Mouse (Mus musculus) left cerebral cortex, adult 9 months (tissue): ENCODE measurements around the gene Nmrk1.

Experiments used
- DNase-seq, 2 experiments: peaks; one replicate each; pipeline ENCODE4 v3.0.0; 2022; ENCODE audit warnings: low spot score in 2 of 2

The Nmrk1 gene

DNA sequence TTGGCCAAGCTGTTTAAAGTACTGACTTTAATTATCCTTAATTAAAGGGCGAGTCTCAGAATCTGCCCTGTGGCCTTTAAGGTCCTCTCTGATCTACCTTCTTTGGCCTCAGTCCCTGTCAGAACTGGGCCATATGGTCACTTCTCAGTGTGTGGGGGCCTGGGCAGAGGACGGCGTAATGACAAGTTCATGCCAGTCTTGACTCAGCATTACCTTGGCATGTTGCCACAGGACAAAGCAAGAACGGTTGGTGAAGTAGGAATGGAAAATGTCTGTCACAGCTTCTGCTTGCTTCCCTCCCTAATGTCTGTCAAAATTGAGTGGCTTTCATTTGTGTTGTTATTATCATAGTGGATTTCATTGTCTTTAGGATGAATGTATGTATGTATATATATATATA lies 20.8 kb downstream of the Nmrk1 start:
- DNase-seq, result no peak

DNA sequence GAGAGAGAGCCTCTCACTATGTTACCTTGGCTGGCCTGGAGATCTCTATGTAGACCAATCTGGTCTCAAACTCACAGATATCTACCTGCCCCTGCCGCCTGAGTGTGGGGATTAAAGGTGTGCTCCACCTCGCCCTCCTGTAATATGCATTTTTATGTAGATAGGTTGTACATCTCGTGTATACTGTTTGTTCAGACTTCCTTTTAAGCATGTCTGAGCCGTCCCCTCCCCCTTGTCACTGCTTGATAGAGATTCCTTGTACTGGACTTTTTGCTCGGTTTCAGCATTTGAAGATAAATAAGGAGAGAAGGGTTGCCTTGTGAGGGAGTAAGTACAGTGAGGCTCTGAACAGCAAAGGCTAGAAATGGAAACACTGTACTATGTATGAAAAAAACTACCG lies 21.3 kb downstream of the Nmrk1 start:
- no peak for DNase-seq

DNA sequence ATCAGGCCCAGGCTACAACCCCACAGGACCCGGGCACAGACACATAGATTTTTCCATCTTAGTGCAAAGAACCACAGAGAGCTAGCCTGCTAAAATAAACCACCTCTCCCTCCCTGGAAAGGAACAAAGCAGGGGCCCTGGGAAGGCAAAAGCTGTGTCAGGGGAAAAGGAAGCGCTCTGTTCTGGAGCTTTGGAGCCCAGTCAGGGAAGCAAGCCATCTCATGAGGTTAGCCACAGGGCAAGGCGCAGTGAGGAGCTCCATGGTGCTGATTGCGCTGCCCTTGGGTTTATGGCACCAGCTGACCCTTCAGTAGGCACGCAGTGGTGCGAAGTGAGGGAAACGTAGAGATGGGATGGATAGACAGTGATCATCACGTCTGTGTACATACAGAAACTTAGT lies 22.6 kb downstream of the Nmrk1 start:
- DNase-seq, result no peak

DNA sequence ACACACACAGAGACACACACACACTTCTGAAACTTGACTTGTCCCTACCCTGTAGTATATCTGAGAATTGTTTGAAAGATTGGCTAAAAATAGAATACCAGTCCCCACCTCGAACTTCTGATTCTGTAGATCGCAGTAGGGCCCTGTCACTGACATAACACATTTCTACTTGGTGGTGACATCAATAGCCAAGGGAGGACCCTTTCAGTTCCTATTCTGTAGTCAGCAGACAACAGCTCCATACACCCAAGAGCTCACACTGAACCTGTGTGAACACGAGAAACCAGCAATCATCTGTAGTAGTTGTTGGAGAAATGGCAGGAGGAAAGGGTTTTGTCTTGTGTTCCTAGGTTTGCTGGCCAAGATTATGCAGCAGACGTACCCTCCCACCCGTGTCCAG lies 23.2 kb downstream of the Nmrk1 start:
- no peak for DNase-seq

DNA sequence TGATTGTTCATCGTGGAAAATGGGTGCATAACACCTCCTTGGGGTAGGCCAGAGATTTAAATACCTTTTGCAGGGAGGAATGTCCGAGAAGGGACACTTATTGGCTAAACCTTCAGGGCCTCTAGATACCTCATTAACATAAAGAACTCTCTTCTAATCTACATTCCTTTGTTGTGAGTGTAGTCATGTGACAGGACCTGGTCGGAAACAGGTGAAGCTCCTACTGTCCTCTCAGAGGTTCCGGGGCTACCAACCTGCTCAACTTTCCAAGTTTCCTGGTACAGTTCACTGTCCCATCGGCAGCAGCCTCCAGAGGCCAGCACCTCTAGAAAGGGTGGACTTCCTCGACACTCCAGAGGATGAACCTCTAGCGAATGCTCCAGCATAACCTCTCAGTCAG lies 24.2 kb downstream of the Nmrk1 start:
- no peak for DNase-seq

DNA sequence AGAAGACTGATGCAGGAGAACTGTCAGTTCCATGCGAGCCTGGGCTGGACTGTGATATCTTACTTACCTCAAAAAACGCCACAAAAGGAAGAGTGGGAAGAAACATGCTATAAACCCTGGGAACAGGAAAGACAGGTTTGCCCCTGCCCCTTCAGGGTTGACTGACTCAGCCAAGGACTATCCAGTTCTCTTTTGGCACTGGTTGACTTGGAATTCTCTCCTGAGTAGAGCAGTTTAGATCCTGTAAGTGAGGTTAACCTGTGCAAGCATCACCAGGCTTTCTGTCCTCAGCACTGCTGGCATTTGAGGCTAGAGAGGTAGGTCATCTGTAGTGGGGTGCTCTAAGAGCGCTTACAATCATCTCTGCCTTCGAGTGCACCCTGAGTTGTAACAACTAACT lies 26.7 kb downstream of the Nmrk1 start:
- DNase-seq, result no peak

DNA sequence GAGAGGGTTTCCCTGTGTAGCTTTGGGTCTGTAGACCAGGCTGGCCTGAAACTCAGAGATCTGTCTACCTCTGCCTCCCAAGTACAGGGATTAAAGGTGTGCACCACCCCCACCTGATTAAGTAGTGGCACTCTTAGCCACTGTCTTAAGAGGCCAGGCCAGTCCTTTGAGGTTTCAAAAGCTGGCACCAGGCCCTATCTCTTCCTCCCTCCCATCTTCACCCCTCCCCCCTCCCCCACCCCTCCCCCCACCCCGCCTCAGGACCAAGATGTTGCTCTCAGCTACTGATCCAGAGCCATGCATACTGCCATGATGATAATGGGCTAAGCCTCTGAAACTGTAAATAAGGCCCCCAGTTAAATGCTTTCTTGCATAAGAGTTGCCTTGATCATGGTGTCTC lies 27.6 kb downstream of the Nmrk1 start:
- no peak for DNase-seq

DNA sequence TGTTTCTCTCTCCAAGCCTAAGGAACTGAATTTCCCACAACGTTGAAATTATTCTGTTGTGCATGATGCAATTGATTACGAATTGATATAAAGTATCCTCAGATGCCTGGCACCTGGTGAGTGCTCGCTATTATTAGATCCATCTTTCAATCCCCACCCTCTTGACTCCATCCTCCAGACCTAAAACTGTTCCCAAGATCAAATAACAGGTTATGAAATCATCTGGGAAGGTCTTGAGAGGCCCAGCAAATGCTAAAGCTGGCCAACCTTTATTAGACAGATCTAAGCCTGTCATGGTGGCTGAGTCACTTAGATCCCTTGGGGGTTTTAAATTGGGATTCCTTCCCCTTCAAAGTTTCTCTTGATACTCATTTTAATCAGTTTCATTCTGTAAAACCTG lies 28.7 kb downstream of the Nmrk1 start:
- DNase-seq, result no peak

DNA sequence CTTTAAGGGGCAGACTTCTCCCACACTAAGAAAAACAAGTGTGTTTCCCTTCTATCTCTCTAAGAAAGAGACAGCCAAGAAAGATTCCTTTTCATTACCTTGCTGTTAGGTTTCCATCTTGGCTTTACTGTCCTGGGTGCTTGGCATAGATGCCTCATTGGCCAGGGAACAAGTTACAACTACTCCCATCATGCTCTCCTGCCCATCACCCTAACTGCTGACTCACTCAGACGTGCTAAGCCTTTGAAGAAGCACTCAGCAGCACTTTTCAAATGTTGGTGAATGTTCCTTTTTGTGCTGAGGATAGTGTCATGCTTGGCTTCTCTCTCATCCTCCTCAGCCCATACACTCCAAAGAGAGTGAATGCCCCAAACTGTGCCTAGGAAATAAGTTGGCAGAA lies 29.9 kb downstream of the Nmrk1 start:
- DNase-seq, result no peak

DNA sequence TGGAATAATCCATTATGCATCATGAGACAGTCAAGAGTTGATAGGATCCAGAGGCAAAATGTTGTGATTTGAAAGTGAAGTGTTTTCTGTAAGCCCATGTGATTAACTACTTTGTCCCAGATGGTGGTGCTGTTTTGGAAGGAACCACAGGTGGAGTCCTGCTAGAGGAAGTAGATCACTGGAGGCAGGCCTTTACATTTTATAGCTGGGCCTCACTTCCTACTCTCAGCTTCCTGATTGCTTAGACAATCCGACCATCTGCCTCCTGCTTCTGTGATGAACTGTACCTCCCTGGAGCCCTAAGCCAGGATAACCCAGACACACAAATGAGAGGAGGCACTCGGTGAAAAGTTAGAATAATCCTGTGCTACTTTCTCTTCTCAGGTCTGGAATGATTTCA lies 32.2 kb downstream of the Nmrk1 start:
- DNase-seq, result no peak

DNA sequence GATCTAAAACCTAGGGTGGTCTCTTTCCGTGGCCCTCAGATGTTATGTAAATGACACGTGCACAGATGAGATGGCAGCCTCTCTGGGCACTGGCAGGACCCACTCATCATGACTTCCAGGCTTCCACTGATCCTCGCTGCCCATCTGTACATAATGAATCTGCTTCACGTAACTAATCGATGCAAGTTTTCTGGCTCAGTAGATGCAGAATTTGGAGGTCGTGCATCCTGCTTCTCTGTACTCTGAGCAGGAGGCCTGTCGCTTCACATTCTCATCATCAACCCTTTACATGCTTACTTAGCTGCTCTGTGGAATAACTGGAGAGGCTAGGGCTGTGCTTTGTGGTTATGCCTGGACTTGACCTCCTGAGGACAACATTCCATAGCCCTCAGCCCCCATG lies 35.2 kb downstream of the Nmrk1 start:
- no peak for DNase-seq

DNA sequence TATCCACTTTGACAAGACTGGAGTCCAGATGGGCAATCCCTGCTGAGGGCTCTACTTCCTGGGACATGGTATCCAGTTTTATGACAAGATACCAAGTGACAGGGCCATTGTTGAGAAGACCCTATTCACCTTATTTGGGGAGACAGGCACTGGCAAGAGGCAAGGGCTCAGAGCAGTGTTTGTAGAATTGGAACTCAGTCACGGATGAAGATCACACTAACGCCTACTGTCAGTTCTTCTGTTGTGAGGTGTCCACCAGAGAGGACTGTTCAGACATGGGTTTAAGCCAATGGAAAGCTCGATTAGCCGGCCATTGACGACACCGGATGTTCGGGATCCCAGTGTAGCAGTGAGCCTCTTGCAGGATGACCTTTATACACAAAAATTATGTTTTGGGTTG lies 37.8 kb downstream of the Nmrk1 start:
- no peak for DNase-seq

DNA sequence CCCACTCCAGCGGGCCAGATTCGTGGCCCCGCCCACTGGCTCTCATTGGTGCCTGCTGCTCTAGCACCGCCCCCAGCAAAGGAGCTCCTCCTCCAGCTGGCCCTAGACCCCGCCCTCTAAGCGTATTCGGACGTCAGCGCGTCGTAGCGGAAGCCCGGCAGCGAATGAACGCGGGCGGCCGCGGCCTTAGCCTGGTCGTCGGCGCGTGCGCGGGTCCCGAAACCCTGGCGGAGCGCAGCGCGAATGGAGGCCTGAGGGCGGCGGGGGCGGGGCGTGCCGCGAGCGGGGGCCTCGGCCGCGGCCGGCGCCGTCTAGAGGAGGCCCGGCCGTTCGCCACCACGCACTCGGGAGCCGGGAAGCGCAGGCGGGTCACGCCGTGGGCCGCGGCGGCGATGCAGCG lies 38.9 kb downstream of the Nmrk1 start, which contains the start of gene Carnmt1:
Carnmt1 (plus strand) TSS at position 157 of the 400 bp plus-strand sequence.
- DNase-seq, result peak; percentile 95 to 98

DNA sequence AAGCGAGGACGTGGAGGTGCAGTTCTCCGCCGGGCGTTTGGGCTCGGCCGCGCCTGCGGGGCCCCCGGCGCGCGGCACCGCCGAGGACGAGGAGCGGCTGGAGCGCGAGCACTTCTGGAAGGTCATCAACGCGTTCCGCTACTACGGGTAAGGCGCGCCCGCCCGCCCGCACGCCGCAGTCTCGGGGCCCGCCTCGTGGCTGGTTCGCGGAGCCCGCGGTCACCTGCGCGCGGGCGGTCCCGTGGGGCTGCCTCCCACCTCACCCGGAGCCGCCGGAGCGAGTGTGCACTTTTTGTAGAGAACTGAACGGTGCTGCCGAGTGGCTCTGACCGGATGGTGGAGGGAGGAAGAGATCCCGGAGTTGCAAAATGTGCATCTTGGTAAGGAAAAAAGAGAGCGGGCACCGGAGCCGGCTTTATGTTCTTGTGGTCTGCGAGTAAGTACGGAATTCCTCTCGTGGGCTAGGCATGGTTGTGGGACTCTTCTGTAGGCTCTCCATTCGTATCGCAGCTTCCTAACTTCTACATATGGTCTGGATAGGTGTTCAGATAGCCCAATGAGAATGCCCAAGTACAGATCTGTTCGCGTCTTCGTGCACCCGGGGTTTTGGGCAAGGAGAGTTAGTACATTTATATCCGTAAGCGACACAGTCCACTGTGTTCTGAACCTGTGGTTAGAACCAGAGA lies 39.4 kb downstream of the Nmrk1 start:
- DNase-seq, result peak in 1 of 2 experiments; percentile 48

DNA sequence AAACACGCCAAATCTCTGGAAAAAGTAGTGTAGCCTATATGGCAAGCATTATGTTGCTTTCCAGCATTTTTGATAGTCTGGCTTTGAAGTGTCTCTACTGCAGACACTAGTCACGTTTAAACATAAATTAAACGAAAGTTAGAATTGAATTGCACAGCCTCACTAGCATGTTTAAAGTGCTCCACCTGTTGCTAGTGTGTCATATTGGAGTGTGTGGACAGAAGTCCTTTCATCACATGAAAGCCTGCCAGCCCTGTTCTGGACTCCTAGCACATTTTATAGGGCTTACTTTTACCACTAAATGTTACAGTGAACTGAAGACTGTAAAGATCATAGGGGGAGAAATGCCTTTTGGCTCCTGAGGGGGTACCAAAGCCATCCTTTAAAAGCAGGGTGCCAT lies 40.7 kb downstream of the Nmrk1 start:
- DNase-seq, result no peak

DNA sequence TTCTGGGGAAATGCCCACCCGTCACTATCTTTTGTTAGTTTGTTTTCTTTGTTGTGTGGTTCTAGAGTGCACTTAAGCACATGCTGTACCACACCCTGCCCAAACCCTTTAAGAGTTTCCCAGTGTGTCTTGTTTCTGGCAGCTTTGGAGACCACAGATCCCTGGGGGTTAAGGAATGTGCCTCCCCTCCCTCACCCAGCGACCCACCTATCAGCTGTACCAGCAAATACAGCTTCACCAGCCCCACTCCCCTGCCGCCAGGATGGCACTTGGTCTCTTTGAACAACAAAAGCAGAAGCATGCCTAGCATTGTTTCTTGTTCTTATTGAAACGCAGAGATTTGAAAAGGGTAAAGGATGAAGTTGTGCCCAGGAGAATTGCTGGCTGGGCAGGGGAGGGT lies 41.4 kb downstream of the Nmrk1 start:
- DNase-seq, result no peak

DNA sequence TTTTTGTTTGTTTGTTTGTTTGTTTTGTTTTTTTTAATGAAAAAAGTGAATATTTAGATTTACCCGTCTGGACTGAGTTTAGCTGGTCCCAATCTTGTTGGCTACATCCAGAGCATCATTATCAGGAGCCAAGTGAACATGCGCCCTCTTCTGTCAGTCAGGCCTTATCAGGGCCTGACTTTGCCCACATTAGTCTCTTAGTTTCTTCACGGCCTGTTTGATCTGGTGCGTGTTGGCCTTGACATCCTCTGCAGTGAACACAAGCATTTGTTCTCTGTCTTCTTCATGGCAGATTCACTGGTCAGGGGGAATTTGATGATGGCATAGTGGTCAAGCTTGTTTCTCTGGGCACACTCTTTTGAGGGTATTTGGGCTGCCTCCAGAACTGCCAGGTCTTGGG lies 50.4 kb downstream of the Nmrk1 start:
- DNase-seq, result no peak

DNA sequence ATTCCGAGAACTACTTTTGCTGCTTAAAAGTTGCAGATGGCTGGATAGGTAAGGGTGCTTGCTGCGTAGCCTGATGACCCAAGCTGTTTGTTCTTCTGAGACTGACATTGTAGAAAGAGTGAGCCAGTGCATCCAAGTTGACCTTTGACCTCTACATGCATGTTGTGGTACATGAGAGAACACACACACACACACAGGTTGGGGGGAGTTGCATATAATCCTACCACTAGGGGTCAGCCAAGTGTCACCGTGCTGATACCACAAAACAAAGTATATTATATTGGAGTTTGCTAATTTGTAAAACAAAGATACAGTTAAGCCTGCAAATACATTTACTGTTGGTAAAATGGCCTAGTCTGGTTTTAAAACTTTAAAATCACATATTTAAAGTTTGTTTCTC lies 55.8 kb downstream of the Nmrk1 start:
- DNase-seq, result no peak

DNA sequence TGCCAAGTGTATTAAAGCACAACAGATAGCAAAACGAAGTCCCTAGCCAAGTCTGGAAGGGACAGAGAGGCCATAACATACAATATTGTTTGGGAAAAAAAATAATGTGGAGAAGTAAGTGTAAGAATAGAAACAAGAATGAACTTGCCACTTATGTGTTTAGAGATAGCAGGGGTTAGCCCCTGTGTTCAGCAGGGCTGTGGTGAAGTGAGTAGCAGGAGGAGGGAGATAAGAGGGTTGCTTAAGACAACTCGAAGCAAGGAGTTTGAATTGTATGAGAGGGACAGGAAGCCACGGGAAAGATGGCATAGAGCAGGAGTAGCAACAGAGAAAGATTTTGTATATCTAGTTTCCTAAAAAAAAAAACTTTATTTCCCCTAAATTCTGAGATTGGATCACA lies 60.4 kb downstream of the Nmrk1 start:
- no peak for DNase-seq

DNA sequence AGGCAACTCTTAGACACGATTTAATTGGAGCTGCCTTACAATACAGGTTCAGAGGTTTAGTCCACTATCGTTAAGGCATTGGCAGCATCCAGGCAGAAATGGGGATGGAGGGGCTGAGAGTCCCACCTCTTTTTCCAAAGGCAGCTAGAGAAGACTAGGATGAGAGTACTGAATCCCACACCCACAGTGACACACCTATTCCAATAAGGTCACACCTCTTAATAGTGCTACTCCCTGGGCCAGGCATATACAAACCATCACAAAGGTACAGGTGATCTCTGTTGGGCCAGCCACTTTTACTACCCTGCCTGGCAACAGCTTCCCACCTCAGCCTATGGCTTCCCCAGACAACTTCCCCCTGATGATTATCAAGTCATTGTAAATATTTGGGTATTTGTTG lies 61.0 kb downstream of the Nmrk1 start:
- DNase-seq, result no peak

DNA sequence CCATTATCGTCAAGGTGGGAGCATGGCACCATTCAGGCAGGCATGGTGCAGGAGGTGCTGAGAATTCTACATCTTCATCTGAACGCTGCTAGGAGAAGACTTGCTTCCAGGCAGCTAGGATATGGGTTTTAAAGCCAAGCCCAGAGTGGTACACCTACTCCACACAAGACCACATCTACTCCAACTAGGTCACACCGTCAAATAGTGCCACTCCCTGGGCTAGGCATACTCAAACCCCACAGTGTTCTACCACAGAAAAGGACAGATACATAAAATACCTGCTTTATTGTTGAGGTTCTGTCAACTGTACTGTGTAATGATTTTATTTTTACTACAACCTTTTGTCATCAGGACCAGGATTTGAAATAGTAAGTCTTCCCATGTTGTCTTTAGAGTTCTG lies 63.4 kb downstream of the Nmrk1 start:
- no peak for DNase-seq

DNA sequence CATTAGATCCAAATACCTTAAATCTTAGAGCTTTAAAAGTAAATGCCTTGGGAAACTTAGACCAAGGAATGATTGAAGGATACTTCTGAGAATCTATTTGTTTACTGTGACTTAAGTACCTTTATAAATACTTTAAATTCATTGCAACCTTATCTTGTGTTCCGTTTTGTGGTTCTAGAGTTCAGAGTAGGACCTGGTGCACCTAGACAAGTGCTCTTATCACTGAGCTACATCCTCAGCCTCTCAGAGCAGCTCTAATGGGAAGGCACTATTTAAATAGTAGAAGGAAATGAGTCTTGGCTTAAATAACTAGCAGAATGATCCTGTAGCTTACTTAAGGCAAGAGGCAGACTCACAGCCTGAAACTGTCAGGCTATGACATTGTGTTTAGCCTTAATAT lies 63.8 kb downstream of the Nmrk1 start:
- no peak for DNase-seq
